Mouse (Mus musculus): ENCODE data around the gene Fam124a.
A peak's percentile ranks its signal among the peaks of the same experiment; 100 is the strongest.
"Not testable (repeated sequence)": the region's sequence is repeated elsewhere in the genome, so short reads cannot be mapped to it uniquely, and the experiment has no call there.

Fam124a gene

GRCm38 (mm10) chr14:62555309-62555829 is at the start of gene Fam124a:
Gene Fam124a, plus strand, starts transcription at chr14:62555737.
- peak; percentile 93 for DNase-seq (ENCODE audit: low read depth, low spot score)

- DNase-seq (ENCODE audit: low read depth, low spot score): no peak
Measured at GRCm38 (mm10) chr14:62506261-62506660, 49.3 kb upstream of the Fam124a start.

- no peak for DNase-seq (ENCODE audit: low read depth, low spot score)
Measured at GRCm38 (mm10) chr14:62509350-62509749, 46.2 kb upstream of the Fam124a start.

- DNase-seq (ENCODE audit: low read depth, low spot score): no peak
Measured at GRCm38 (mm10) chr14:62512845-62513244, 42.7 kb upstream of the Fam124a start.

GRCm38 (mm10) chr14:62530951-62531350 is 24.6 kb upstream of the Fam124a start:
- no peak for DNase-seq (ENCODE audit: low read depth, low spot score)

- DNase-seq (ENCODE audit: low read depth, low spot score): peak; percentile 55
Measured at GRCm38 (mm10) chr14:62536127-62536526, 19.4 kb upstream of the Fam124a start.

- DNase-seq (ENCODE audit: low read depth, low spot score): no peak
Measured at GRCm38 (mm10) chr14:62536988-62537387, 18.5 kb upstream of the Fam124a start.

- peak; percentile 72 for DNase-seq (ENCODE audit: low read depth, low spot score)
Measured at GRCm38 (mm10) chr14:62539834-62540233, 15.7 kb upstream of the Fam124a start.

GRCm38 (mm10) chr14:62541751-62542150 is 13.8 kb upstream of the Fam124a start:
- no peak for DNase-seq (ENCODE audit: low read depth, low spot score)

GRCm38 (mm10) chr14:62546296-62546695 is 9.2 kb upstream of the Fam124a start:
- no peak for DNase-seq (ENCODE audit: low read depth, low spot score)

GRCm38 (mm10) chr14:62546746-62547145 is 8.8 kb upstream of the Fam124a start:
- DNase-seq (ENCODE audit: low read depth, low spot score): no peak

- no peak for DNase-seq (ENCODE audit: low read depth, low spot score)
Measured at GRCm38 (mm10) chr14:62550121-62550520, 5.4 kb upstream of the Fam124a start.

- DNase-seq (ENCODE audit: low read depth, low spot score): no peak
Measured at GRCm38 (mm10) chr14:62552771-62553170, 2.8 kb upstream of the Fam124a start.

GRCm38 (mm10) chr14:62553786-62554185 is 1.8 kb upstream of the Fam124a start:
- DNase-seq (ENCODE audit: low read depth, low spot score): no peak

GRCm38 (mm10) chr14:62555840-62556810 is 588 bp downstream of the Fam124a start:
- DNase-seq (ENCODE audit: low read depth, low spot score): peak; percentile 28

- DNase-seq (ENCODE audit: low read depth, low spot score): no peak
Measured at GRCm38 (mm10) chr14:62557111-62557510, 1.6 kb downstream of the Fam124a start.

- peak; percentile 78 for DNase-seq (ENCODE audit: low read depth, low spot score)
Measured at GRCm38 (mm10) chr14:62561875-62562748, 6.6 kb downstream of the Fam124a start.

- DNase-seq (ENCODE audit: low read depth, low spot score): no peak
Measured at GRCm38 (mm10) chr14:62563679-62564078, 8.1 kb downstream of the Fam124a start.

GRCm38 (mm10) chr14:62566821-62567220 is 11.3 kb downstream of the Fam124a start, which contains the start of gene Gm4131:
Gene Gm4131, minus strand, starts transcription at chr14:62566921.
- DNase-seq (ENCODE audit: low read depth, low spot score): not testable (repeated sequence)

GRCm38 (mm10) chr14:62569463-62569862 is 13.9 kb downstream of the Fam124a start:
- no peak for DNase-seq (ENCODE audit: low read depth, low spot score)

- DNase-seq (ENCODE audit: low read depth, low spot score): no peak
Measured at GRCm38 (mm10) chr14:62570299-62570698, 14.8 kb downstream of the Fam124a start.

GRCm38 (mm10) chr14:62573454-62573853 is 17.9 kb downstream of the Fam124a start:
- no peak for DNase-seq (ENCODE audit: low read depth, low spot score)
